Mouse (Mus musculus) heart, adult 11 months (tissue): Measurements from ENCODE around the gene Olfr67.
"Not testable (repeated sequence)": the region's sequence is repeated elsewhere in the genome, so short reads cannot be mapped to it uniquely, and the experiment has no call there.

Experiments
- DNase-seq: peaks from one replicate; pipeline ENCODE4 v3.0.0; 2022

The Olfr67 gene

DNA sequence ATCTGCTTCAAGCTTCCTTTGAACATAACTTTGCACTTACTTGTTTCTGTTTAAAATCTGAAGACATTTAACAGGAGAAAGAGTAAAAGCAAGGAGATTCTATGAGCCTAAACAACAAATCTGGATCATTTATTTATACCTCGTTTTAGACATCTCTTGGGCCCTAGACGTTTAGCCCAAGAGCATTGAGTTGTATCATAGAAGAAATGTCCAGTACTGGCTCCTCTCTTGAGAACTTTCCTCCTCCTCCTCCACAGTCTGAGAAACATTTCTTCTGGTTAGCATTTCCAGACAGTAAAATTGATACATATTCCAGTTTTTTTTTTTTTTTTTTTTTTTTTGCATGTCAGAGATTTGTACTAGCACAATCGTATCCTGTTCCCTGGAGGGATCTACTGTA lies at the start of gene Olfr67:
Gene Olfr67 (minus strand): TSS at position 101 of the 400 bp plus-strand sequence.
- DNase-seq = no peak

DNA sequence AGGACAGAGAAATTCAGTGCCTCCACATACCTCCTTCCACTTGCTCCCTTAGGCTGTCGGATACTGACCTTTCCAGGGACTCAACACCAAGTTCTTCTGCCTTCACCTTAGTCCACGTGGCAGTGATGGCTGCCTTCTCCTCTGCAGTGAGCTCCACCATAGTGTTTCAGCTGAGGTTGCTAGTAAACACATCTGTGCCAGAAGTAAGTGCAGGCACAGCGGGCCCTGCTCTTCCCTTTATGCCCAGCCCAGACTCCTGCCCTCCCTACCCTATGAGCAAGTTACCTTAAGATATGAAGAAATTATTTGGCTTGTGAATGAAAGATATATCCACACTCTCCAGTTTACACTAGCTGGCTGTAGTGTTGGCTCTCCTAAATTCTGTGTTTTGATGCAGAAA lies 48.6 kb upstream of the Olfr67 start, which contains the start of gene Hbb-bh2:
Gene Hbb-bh2 (minus strand): TSS at position 253 of the 400 bp plus-strand sequence.
- no peak for DNase-seq

DNA sequence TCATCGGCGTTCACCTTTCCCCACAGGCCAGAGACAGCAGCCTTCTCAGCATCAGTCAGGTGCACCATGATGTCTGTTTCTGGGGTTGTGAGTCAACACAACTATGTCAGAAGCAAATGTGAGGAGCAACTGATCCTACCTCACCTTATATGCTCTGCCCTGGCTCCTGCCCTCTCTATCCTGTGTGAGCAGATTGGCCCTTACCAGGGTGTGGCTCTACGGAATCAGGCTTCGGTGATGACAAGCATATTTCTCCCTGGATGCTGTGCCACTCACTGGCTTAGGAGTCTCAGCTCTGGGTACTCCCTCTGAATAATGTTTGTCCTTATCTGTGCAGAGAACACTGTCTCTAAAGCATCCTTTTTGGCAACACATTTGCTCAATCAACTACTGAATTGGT lies 36.2 kb upstream of the Olfr67 start, which contains the start of gene Hbb-bs:
Gene Hbb-bs (minus strand): TSS at position 289 of the 400 bp plus-strand sequence.
- DNase-seq = no peak

DNA sequence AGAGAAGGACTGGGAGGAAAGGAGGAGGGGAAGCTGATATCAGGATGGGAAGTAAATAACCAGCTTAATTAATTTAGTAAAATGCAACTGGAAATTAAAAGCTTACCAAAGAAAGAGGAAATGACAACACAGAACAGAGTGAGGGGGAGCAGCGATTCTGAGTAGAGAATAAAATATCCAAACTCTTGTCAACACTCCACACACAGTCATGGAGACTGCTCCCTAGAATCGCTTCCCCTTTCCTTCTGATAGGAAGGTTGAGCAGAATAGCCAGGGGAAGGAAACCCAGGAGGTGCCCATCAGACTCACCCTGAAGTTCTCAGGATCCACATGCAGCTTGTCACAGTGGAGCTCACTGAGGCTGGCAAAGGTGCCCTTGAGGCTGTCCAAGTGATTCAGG lies 35.5 kb upstream of the Olfr67 start:
- DNase-seq = not testable (repeated sequence)

DNA sequence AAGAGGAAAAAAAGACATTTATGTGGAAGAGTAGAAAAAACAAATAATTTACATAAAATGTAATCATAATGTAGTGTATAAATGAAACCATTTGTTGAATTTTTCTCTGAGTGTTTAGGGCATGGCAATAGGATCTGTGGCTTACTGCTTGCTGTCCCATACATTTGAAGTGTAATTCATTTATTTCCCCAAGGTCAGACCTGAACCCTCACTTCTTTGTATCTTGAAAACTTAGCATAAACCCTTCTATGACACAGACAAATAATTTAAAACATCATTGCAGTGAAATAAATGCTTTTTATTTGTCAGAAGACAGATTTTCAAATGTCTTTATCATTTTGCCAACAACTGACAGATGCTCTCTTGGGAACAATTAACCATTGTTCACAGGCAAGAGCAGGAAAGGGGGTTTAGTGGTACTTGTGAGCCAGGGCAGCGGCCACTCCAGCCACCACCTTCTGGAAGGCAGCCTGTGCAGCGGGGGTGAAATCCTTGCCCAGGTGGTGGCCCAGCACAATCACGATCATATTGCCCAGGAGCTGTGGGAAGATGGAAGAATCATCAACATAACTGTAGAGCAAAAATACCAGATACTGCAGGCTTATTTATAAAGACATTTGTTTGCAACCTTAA lies 34.8 kb upstream of the Olfr67 start:
- DNase-seq = no peak

DNA sequence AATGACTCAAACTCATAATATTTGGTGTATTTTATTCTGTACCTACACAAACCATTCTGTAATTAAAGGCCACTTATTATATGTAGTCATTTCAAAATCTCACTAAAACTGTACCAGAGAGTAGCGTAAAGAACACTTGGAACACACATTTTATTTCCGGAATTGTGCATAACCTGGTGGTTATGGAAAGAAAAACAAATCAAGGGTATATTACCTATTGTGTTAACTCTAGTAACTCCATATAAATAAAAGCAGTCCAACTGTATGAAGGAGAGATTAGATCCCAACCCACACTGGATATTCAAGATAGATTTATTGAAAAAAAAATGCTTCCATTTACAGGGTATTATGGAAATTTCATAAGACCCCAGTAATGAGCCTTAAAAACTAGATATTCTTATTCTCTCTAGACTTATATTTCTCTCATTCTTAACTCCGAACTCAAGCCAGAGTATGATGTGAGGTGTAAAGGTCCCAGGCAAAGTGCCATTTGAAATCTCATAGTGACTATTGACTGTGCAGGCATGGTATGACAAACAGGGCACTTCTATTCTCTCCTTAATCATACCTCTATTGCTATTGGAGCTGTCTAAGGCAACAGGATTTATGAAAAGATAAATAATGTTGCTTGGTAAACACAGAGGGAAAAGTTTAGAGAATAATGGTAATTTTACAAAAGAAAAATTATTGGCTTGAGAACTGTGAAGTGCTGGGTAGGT lies 34.1 kb upstream of the Olfr67 start:
- no peak for DNase-seq

DNA sequence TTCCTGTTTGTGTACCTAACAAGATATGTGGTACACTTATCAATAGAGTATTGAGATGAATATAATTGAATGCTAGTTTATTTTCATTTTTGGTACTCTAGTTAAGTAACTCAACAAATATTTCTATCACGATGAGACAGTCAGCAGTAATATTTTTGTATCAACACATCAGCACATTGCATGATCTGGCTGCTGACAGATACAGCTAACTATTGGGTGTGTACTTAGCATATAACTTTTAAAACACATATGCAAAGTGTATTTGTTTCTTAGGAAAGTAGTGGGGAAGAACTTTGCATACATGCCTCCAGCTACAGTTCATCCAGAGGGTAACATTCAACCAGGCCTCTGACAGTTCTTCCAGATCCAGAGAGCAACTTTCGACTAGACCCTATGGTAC lies 33.0 kb upstream of the Olfr67 start:
- no peak for DNase-seq

DNA sequence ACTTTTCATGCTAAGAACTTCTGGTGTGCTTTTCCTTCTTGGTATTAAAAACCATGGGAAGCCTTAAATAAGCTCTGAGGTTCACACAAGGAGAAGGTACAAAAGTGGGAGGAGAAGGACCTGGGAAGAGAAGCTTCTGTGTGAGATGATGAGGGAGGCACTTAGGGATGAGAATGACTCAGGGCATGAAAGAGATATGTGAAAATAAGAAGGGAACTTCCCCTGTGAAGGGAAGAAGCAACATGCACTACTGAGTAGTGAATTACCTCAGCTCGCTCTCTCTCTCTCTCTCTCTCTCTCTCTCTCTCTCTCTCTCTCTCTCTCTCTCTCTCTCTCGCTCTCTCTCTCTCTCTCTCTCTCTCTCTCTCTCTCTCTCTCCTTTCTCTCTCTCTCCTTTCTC lies 23.5 kb upstream of the Olfr67 start:
- DNase-seq = not testable (repeated sequence)

DNA sequence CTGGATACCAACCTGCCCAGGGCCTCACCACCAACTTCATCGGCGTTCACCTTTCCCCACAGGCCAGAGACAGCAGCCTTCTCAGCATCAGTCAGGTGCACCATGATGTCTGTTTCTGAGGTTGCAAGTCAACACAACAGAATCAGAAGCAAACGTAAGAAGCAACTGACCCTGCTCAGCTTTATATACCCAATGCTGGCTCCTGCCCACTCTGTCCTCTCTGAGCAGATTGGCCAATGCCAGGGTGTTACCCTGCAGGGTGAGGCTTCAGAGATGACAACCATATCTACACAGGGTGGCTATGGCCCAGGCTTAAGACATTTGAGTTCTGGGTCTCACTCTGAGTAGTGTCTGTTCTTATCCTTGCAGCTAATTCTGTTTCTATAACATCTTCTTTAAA lies 22.1 kb upstream of the Olfr67 start, which contains the start of gene Hbb-bt:
Gene Hbb-bt (minus strand): TSS at position 231 of the 400 bp plus-strand sequence.
- no peak for DNase-seq

DNA sequence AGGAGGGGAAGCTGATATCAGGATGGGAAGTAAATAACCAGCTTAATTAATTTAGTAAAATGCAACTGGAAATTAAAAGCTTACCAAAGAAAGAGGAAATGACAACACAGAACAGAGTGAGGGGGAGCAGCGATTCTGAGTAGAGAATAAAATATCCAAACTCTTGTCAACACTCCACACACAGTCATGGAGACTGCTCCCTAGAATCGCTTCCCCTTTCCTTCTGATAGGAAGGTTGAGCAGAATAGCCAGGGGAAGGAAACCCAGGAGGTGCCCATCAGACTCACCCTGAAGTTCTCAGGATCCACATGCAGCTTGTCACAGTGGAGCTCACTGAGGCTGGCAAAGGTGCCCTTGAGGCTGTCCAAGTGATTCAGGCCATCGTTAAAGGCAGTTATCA lies 21.5 kb upstream of the Olfr67 start:
- DNase-seq = not testable (repeated sequence)

DNA sequence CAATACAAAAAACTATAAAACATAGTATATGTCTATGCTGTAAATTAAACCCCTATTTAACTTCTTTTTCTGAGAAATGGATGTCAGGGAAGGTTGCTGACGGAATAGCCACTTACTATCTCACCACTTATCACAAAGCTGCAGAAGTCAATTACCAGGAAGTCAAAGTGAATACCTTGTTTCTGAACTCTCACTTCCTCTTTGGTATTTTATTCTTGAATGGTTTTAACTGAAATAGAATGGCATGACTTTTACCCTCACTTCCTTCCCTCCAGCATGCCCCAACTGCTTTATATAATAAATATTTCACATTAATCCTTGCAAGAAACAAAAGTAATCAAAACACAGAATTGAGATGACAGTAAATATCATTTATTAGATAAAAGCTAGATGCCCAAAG lies 20.6 kb upstream of the Olfr67 start:
- DNase-seq = no peak

DNA sequence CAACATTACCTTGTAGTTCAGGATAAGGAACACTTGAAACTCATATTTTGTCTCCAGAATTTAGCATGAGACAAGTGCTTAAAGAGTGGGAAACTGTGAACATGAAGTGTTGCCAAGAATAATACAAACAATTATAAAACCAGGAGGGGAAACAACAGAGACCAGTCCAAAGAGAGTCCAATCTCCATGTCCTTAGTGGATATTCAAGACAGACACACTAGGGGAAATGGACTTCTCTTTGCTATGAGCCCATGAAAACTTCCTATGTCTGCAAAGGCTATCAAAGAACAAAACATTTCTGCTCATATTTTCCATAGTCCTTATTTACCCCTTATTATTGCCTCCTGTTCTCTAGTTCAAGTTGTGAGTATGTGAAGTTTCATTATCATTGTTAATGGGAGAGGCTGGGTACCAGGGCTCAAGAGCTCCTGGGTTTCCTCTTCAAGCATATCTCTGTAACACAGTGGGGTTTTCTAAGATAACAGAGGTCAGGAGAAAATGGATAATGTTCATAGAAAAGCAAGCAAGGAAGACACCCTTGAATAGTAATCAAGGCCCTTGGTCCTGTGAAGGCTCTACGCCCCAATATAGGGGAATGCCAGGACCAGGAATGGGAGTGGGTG lies 19.7 kb upstream of the Olfr67 start:
- DNase-seq = no peak

DNA sequence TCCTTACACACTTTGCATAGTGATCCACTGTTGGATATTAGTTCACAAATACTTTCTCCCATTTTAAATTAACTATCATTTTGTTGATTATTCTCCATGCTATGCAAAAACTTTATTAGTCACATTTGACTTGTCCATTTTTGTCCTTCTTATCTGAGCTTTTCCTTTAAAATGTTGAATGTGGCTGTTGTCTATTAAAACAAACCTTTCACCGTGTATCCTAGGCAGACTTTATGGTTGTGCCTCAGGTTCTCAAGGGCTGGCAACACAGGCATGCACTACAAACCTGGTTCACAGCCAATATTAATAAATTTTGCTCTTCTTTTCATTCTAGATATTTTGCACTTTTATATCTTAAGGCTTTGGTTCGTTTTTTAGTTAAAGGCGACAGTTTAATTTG lies 19.1 kb upstream of the Olfr67 start:
- DNase-seq = no peak

DNA sequence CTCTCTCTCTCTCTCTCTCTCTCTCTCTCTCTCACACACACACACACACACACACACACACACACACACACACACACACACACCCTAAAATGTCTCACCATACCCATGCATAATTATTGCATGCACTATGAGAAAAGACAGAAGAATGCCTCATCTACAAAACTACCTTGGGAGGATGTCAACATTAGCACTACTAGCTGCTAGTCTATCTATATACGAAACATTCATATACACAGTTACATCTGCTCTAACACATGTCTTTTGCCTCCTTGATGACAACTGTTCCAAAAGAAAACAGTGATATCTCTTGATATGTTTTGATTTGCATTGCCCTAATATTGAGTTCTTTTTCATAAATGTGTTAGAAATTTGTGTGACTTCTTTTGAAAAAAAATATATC lies 18.7 kb upstream of the Olfr67 start:
- no peak for DNase-seq

DNA sequence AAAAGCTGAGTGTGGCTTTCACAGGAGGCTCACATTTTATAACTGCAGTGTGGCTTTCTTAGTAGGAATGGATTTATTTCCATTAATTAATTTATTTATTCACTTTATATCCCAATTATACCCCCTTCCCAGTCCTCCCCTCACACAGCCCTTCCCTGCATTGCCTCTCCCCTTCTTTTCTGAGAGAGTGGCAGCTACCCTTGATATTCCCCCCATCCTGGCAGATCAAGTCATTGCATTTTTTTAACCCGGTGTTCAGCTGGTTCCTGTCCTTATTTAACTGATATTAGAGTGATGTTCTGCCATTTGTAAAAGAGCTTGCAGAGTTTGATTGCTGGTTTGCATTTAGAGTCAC lies 18.2 kb upstream of the Olfr67 start:
- no peak for DNase-seq

DNA sequence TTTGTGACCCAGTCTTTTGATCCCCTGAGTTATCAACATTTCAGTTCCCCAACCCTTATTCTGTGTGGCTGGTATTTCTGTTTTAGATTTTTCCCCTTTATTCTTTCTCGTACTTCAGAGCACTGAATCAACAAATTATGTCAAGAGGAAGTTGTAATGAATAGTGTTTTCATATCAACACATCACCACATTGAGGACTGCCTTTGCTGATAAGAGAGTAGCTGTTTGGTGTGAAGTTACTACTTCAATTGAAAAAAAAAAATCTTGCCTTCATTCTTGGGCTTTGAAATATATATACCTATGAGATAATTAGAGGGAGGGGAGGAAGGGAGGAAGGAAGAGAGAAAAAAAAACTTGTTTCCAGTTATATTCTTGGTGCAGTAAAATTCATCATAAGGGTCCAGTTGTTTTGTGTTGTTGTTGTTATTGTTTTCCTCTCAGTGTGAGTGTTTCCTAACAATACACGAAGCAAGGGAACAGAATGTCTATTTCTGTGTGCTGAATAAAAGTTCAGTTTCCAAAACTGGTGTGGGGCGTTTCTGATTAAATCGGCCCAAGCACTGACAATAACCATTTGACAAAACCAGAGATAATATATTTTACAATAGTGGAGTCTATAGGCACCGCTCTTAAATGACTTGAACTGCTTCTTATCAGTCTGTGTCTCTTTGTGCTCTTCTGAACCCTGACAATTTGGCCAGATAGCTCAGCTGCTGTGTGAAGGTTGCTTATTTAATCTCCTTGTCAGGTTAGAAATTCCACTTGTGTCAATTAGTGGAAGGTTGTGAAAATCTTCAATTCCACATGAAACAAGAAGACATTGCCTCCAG lies 17.6 kb upstream of the Olfr67 start:
- DNase-seq = no peak

DNA sequence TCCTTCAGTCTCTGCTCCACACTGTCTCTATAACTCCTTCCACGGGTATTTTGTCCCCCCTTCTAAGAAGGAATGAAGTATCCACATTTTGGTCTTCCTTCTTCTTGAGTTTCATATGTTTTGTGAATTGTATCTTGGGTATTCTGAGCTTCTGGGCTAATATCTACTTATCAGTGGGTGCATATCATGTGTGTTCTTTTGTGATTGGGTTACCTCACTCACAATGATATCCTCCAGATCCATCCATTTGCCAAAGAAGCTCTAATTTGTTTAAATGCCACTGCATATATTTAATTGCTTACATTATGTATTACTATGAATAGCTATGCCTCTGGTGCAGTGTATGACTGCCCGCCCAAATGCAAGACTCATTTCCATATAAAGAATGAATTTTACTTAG lies 16.5 kb upstream of the Olfr67 start:
- DNase-seq = not testable (repeated sequence)

DNA sequence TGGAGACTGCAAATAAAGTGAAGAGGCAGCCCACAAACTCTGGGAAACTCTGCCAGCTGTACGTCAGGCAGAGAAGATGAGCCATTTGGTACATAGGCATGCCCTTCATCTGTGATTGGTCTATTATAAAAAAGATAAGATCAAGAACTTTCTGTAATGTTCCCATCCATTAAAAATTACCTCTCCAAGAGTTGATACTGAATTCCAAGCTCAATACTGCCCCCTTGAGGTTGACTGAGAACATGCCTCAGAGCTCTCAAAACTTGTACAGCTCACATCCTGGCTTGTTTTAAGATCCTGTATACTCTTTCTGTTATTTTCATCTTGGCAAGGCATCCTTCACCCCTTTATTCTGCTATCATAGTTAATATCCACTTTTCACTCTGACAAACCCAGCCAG lies 15.2 kb upstream of the Olfr67 start:
- DNase-seq = no peak

DNA sequence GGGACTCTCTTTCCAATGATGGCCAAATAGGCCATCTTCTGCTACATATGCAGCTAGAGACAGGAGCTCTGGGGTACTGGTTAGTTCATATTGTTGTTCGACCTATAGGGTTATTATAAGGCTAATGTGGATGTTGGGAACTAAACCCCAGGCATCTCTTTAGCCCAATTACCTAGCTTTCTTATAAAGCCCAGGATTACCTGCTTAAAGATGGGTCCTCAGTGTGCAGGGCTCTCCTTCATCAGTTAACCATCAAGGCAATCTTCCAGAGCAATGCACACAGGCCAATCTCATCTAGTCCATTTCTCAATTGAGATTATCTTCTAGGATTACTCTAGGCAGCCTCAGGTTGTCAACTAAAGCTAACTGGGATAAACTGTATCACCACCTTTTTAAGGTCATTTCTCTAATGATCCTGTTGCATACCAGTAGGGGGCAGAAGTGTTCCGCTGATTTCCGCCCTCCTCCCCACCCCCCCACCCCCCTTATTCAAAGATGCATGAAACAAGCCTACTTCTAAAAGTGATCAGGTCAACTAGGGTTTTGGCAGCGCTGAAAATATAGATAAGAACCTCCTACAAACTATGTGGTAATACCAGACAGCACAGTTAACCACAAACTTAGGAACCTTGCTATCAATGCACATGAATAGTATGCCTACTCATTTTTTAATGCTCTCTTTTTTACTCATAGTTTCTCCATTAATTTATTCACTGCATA lies 1.2 kb upstream of the Olfr67 start:
- DNase-seq = peak; percentile 18

DNA sequence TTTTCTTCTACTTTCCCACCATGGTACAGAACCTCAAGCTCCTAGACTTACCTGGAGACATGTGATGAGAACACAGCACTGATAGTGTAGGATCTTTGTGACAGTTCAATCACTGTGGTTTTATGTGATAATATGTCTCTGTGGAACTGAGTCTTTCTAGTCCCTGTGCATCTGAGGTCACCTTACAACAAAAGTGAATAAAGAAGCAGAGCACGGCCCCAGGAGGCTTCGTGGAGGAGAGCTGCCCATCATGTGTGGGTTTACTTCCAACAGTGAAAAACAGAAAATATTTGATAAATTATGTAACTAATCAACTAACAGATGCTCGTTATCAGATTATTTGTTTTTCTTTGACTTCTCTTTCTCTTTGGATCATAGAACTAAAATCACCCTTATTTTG lies 12.0 kb downstream of the Olfr67 start, which contains the start of gene Olfr68:
Gene Olfr68 (minus strand): TSS at position 101 of the 400 bp plus-strand sequence.
- DNase-seq = no peak

DNA sequence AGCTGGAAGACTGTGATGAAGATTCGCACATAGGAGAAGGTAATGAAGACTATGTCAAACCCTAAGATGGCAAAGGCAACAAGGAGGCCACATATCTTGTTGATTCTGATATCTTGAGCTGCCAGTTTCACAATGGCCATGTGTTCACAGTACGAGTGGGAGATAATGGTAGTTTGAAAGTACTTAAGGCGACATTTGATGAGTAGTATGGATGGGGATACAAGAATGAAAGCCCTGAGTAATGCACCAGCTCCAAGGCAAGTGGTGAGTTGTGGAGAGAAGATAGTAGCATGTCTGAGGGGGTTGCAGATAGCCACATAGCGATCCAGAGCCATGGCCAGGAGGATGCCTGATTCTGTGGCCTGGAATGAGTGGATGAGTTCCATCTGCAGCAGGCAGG lies 14.0 kb downstream of the Olfr67 start:
- DNase-seq = not testable (repeated sequence)

DNA sequence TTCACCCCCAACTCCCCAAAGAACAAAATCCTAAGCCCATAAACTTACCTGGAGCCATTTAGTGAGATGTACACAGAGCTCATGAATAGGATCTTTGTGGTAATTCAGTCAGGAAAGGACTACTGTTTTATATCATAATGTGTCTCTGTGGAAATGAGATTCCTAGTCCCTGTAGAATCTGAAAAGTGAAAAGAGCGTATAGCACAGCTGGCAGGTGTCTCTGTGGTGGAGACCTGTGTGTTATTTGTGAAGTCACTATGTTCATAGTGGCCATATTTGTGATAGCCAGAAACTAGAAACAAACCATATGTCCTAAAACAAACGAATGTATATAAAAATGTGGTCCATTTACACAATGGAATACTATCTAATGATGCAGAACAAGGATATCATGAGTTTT lies 20.1 kb downstream of the Olfr67 start, which contains the start of gene Olfr69:
Gene Olfr69 (minus strand): TSS at position 101 of the 400 bp plus-strand sequence.
- DNase-seq = no peak
